Mouse (Mus musculus): ENCODE results near the gene Ptbp3.

DNA sequence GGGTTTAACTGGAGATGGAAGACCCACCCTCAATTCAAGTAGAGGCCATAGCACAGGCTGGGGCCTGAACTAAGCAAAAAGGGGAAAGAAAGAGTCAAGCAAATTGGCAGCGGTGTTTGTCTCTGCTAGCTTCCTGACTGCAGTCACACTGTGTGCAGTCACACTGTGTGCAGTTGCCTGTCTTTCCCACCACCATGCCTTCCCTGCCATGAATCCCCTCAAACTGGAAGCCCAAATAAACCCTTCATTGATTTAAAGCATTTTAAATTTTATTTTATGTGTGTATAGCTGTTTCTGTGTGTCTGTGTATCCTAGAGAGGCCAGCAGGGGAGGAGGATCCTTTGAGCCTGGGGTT, 38.7 kb upstream of the Ptbp3 start:
- TF ChIP-seq CTCF (IDR thresholded peaks at IDR 0.05): no peak
- no peak for TF ChIP-seq EP300 (IDR thresholded peaks at IDR 0.05)
